Mouse (Mus musculus) limb, embryonic 11.5 days (tissue): ENCODE data around the gene Rnf212. TPM values are rescaled to one million over a fixed set of nuclear protein-coding genes. Genes with fewer than 3 reads are reported as not detected.
"Not testable (repeated sequence)": the region's sequence is repeated elsewhere in the genome, so short reads cannot be mapped to it uniquely, and the experiment has no call there.

Experiments used
- ATAC-seq: fragments of 200-750 bp; cut with Nextera tagmentation; 2 replicates; pipeline ENCODE4 v1.8.0; 2017; ENCODE audit warnings: low read depth; ENCODE audit not compliant: insufficient number of reproducible peaks, low FRiP score, low TSS enrichment
- DNase-seq: peaks from one replicate; pipeline ENCODE4 v3.0.0-alpha.2; 2015; ENCODE audit warnings: low spot score
- H3K27ac ChIP-seq: fragments of 300-500 bp; sonication (generic); replicated peaks from 2 replicates; pipeline ENCODE4 v1.5.1; 2014; ENCODE audit warnings: low read depth, mild to moderate bottlenecking, low read length
- H3K27me3 ChIP-seq: fragments of 300-500 bp; sonication (generic); 2 replicates; pipeline ENCODE4 v1.6.1; 2014; ENCODE audit warnings: mild to moderate bottlenecking, low read length, mixed read lengths; ENCODE audit not compliant: control insufficient read depth, insufficient read depth
- H3K36me3 ChIP-seq: fragments of 300-500 bp; sonication (generic); 2 replicates; pipeline ENCODE4 v1.6.1; 2014; ENCODE audit warnings: mild to moderate bottlenecking, low read length, moderate library complexity, mixed read lengths; ENCODE audit not compliant: control insufficient read depth, insufficient read depth
- H3K4me1 ChIP-seq: fragments of 300-500 bp; sonication (generic); 2 replicates; pipeline ENCODE4 v1.6.1; 2014; ENCODE audit warnings: low read length, mixed read lengths; ENCODE audit not compliant: control insufficient read depth, insufficient read depth
- H3K4me2 ChIP-seq: fragments of 300-500 bp; sonication (generic); 2 replicates; pipeline ENCODE4 v1.6.1; 2014; ENCODE audit warnings: low read depth, mild to moderate bottlenecking, moderate library complexity; ENCODE audit not compliant: severe bottlenecking
- H3K4me3 ChIP-seq: fragments of 300-500 bp; sonication (generic); 2 replicates; pipeline ENCODE4 v1.5.1; 2014; ENCODE audit warnings: low read depth, low read length
- H3K9ac ChIP-seq: fragments of 300-500 bp; sonication (generic); 2 replicates; pipeline ENCODE4 v1.6.1; 2014; ENCODE audit warnings: mild to moderate bottlenecking, low read length
- H3K9me3 ChIP-seq: fragments of 300-500 bp; sonication (generic); 2 replicates; pipeline ENCODE4 v1.6.1; 2016; ENCODE audit warnings: low read length; ENCODE audit not compliant: control insufficient read depth
- WGBS: fragments of 180-500 bp; shearing (Covaris S2); extraction: QIAGEN DNeasy Blood & Tissue Kit; methylation state at CpG from one replicate; pipeline ENCODE4 v1.1.7; 2014; 5-methylcytosine and 5-hydroxymethylcytosine counted together
- polyA plus RNA-seq: library from polyadenylated mRNA; unstranded; fragments of >200 nt; fragmentation: Nextera tagmentation; extraction: Ambion mirVana; gene quantifications from 2 replicates; pipeline ENCODE4 v1.2.1, GENCODE M21; 2014

Rnf212 gene
- polyA plus RNA-seq, 1 experiment from 2014 or later = 0.65 TPM

DNA sequence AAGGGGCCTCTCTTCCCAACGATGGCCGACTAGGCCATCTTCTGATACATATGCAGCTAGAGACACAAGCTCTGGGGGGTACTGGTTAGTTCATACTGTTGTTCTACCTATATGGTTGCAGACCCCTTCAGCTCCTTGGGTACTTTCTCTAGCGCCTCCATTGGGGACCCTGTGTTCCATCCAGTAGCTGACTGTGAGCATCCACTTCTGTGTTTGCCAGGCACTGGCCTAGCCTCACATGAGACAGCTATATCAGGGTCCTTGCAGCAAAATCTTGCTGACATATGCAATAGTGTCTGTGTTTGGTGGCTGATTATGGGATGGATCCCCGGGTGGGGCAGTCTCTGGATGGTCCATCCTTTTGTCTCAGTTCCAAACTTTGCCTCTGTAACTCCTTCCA is 23.5 kb downstream of the Rnf212 start:
- not testable (repeated sequence) for ATAC-seq
- WGBS = 78% methylated on average over 4 of the region's 4 CpGs

GRCm38 (mm10) chr5:108750328-108751210 is 24.2 kb downstream of the Rnf212 start:
- Histone ChIP-seq H3K4me2 (no peak overlapping the region), H3K36me3 (no peaks in the 10 kb centered on the region), H3K4me3 (no peak overlapping the region), H3K9me3 (no peaks in the 10 kb centered on the region), H3K4me1 (no peaks in the 10 kb centered on the region), H3K27me3 (no peaks in the 10 kb centered on the region), H3K27ac (no peak overlapping the region), H3K9ac (no peak overlapping the region)
- DNase-seq (no peak), ATAC-seq (no peak)
- 76% methylated on average over 5 of the region's 5 CpGs for WGBS

More for the DNA sequence above, 23.5 kb downstream of the Rnf212 start:
- H3K4me2 ChIP-seq, H3K4me1 ChIP-seq, H3K4me3 ChIP-seq, H3K9me3 ChIP-seq, H3K36me3 ChIP-seq, H3K9ac ChIP-seq, DNase-seq, H3K27ac ChIP-seq, H3K27me3 ChIP-seq: not testable (repeated sequence)

GRCm38 (mm10) chr5:108744629-108745028 is 30.2 kb downstream of the Rnf212 start:
- H3K36me3 ChIP-seq = no peaks in the 10 kb centered on the region
- DNase-seq (no peak), ATAC-seq (no peak)
- H3K27me3 ChIP-seq = no peaks in the 10 kb centered on the region
- H3K4me1 ChIP-seq = no peaks in the 10 kb centered on the region
- H3K4me2 ChIP-seq = no peak overlapping the region
- no peak overlapping the region for H3K27ac ChIP-seq
- no peak overlapping the region for H3K4me3 ChIP-seq
- no peak overlapping the region for H3K9ac ChIP-seq
- H3K9me3 ChIP-seq = no peaks in the 10 kb centered on the region
- 83% methylated on average over 3 of the region's 3 CpGs for WGBS

DNA sequence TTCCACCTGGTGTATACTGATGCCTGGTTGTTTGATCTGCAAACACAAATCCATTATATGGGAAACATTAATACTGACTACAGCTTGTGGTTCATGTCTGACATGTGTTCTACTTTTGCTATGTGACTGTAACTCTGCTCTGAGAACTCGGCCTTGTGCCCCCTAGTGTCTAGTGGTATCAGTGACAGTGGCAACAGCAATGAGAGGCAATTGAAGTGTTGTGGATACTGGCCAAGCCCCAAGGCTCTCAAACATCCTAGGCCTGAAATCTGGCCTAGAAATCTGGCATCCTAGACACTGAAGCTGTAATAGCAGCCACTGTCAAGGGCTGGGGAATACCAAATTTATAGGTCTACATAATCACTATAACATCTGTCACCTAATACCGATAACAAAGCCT is 30.9 kb downstream of the Rnf212 start:
- no peaks in the 10 kb centered on the region for H3K4me1 ChIP-seq
- no peak overlapping the region for H3K4me3 ChIP-seq
- WGBS = 63% methylated on average over 2 of the region's 2 CpGs
- H3K9ac ChIP-seq = no peak overlapping the region
- no peak overlapping the region for H3K27ac ChIP-seq
- no peaks in the 10 kb centered on the region for H3K27me3 ChIP-seq
- H3K9me3 ChIP-seq = no peaks in the 10 kb centered on the region
- no peak overlapping the region for H3K4me2 ChIP-seq
- no peak for ATAC-seq
- H3K36me3 ChIP-seq = no peaks in the 10 kb centered on the region
- no peak for DNase-seq

DNA sequence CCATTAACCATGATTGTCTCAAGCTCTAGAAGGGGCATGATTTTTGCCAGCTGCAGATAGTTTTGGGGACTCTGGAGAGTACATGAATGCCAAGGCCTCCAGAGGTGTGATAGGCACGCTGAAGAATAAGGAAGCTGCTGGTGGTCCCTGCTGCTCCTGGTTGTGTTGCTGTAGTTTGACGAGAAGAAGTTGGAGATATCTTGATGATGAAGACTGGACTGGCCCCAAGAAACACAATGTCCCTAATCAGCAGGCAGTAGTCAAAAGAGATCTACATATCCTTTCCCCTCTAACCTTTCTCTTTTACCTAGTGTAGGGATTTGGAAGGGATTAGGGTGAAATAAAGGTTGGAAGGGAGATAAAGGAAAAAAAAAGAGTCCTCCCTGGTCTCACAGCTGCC is 32.2 kb downstream of the Rnf212 start:
- DNase-seq = no peak
- H3K36me3 ChIP-seq = no peaks in the 10 kb centered on the region
- WGBS = 73% methylated on average over 2 of the region's 2 CpGs
- no peak overlapping the region for H3K4me2 ChIP-seq
- H3K9me3 ChIP-seq = no peaks in the 10 kb centered on the region
- no peaks in the 10 kb centered on the region for H3K27me3 ChIP-seq
- no peak for ATAC-seq
- H3K4me3 ChIP-seq = no peak overlapping the region
- no peaks in the 10 kb centered on the region for H3K4me1 ChIP-seq
- no peak overlapping the region for H3K9ac ChIP-seq
- H3K27ac ChIP-seq = no peak overlapping the region

GRCm38 (mm10) chr5:108741844-108742243 is 32.9 kb downstream of the Rnf212 start:
- H3K36me3 ChIP-seq = no peaks in the 10 kb centered on the region
- no peak for DNase-seq
- H3K9me3 ChIP-seq = no peaks in the 10 kb centered on the region
- no peaks in the 10 kb centered on the region for H3K27me3 ChIP-seq
- no peak overlapping the region for H3K4me2 ChIP-seq
- H3K4me1 ChIP-seq = no peaks in the 10 kb centered on the region
- 83% methylated on average over 2 of the region's 2 CpGs for WGBS
- ATAC-seq = no peak
- no peak overlapping the region for H3K9ac ChIP-seq
- H3K4me3 ChIP-seq = no peak overlapping the region
- H3K27ac ChIP-seq = no peak overlapping the region

GRCm38 (mm10) chr5:108727425-108727824 is 47.4 kb downstream of the Rnf212 start:
- no peak overlapping the region for H3K27ac ChIP-seq
- H3K9me3 ChIP-seq = no peaks in the 10 kb centered on the region
- DNase-seq (no peak), ATAC-seq (no peak)
- no peaks in the 10 kb centered on the region for H3K36me3 ChIP-seq
- H3K27me3 ChIP-seq = no peaks in the 10 kb centered on the region
- no peak overlapping the region for H3K9ac ChIP-seq
- WGBS = 89% methylated on average over 1 of the region's 1 CpGs
- no peak overlapping the region for H3K4me2 ChIP-seq
- no peak overlapping the region for H3K4me3 ChIP-seq
- H3K4me1 ChIP-seq = no peaks in the 10 kb centered on the region

- ATAC-seq = peak; percentile 76
- Histone ChIP-seq H3K27me3 (no peaks in the 10 kb centered on the region), H3K27ac (no peak overlapping the region), H3K9me3 (no peaks in the 10 kb centered on the region), H3K4me2 (no peak overlapping the region), H3K4me1 (no peaks in the 10 kb centered on the region), H3K36me3 (no peaks in the 10 kb centered on the region), H3K9ac (no peak overlapping the region), H3K4me3 (no peak overlapping the region)
- WGBS = 27% methylated on average over 5 of the region's 5 CpGs
- peak; percentile 85 for DNase-seq
These were observed 48.1 kb downstream of the Rnf212 start for GRCm38 (mm10) chr5:108726557-108727248.
